Mouse (Mus musculus) liver, postnatal 0 days (tissue): ENCODE measurements around the gene Rheb.

Experiments used
- CTCF ChIP-seq: sonication (generic); IDR thresholded peaks from 2 replicates; pipeline ENCODE4 v1.5.1; 2016; ENCODE audit warnings: antibody characterized with exemption, low read depth
- EP300 ChIP-seq: IDR thresholded peaks from 2 replicates; pipeline ENCODE4 v1.6.1; 2016; ENCODE audit warnings: antibody characterized with exemption, low read depth, mild to moderate bottlenecking

DNA sequence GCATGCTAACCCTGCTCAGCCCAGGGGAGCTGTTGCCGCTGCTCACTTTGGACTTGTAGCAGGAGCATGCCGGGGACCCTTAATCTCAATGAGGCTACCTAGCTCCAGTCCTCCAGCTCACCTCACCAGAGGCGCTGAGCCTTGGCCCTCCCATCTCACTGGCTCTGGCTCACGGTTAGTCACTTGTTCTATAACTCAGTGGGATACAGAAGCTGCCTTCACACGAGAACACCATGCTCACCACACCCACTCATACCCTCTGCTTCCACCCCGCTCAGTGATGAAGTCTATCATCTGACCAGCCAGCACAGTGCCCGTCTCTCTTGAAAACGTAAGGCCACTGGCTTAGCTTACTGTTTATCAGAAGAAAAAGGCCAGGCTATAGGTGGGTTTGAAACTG lies 37.8 kb downstream of the Rheb start:
- TF ChIP-seq CTCF (no peak), EP300 (no peak)
